Mouse (Mus musculus) erythroblast, embryonic 14.5 days (primary cell): Measurements from ENCODE around the gene Syn3. TPM values are rescaled to one million over a fixed set of nuclear protein-coding genes. Genes with fewer than 3 reads are reported as not detected.

Experiments used
- H3K27me3 ChIP-seq: 2 replicates; pipeline ENCODE4 v1.6.1; 2012; ENCODE audit warnings: inconsistent platforms; ENCODE audit not compliant: control insufficient read depth
- H3K36me3 ChIP-seq: 2 replicates; pipeline ENCODE4 v1.6.1; 2012; ENCODE audit warnings: mild to moderate bottlenecking, inconsistent platforms; ENCODE audit not compliant: control insufficient read depth
- H3K4me1 ChIP-seq: 2 replicates; pipeline ENCODE4 v1.6.1; 2012; ENCODE audit warnings: inconsistent platforms; ENCODE audit not compliant: control insufficient read depth
- H3K4me3 ChIP-seq: replicated peaks from 2 replicates; pipeline ENCODE3; 2012; ENCODE audit warnings: moderate library complexity, mild to moderate bottlenecking, inconsistent platforms
- H3K9me3 ChIP-seq: 2 replicates; pipeline ENCODE4 v1.6.1; 2012; ENCODE audit warnings: low read length, inconsistent platforms, mixed read lengths; ENCODE audit not compliant: control insufficient read depth
- GATA1 ChIP-seq: IDR thresholded peaks from 2 replicates; pipeline ENCODE4 v1.6.1; 2012; ENCODE audit warnings: low read length, inconsistent platforms, mixed read lengths
- TAL1 ChIP-seq: IDR thresholded peaks from 3 replicates; pipeline ENCODE4 v1.6.1; 2012; ENCODE audit warnings: low read length, inconsistent platforms, mixed read lengths
- polyA plus RNA-seq: library from polyadenylated mRNA; stranded (reverse); fragments of >175 nt; gene quantifications from 2 replicates; pipeline ENCODE4 v1.2.3, GENCODE M21; 2012

The Syn3 gene
- polyA plus RNA-seq, 1 experiment: not detected

- no peaks in the 10 kb centered on the region for H3K27me3 ChIP-seq
- TF ChIP-seq GATA1: no peak
- TF ChIP-seq TAL1: no peak
Measured at GRCm38 (mm10) chr10:86474176-86475154, 24.2 kb downstream of the Syn3 start.

GRCm38 (mm10) chr10:86473637-86474154 is 25.0 kb downstream of the Syn3 start:
- no peak for TF ChIP-seq GATA1
- TF ChIP-seq TAL1: no peak
- H3K27me3 ChIP-seq: no peaks in the 10 kb centered on the region
- H3K9me3 ChIP-seq: no peaks in the 10 kb centered on the region
- H3K4me3 ChIP-seq: no peak overlapping the region
- no peaks in the 10 kb centered on the region for H3K4me1 ChIP-seq
- no peaks in the 10 kb centered on the region for H3K36me3 ChIP-seq

More at GRCm38 (mm10) chr10:86474176-86475154, 24.2 kb downstream of the Syn3 start:
- no peaks in the 10 kb centered on the region for H3K4me1 ChIP-seq
- no peaks in the 10 kb centered on the region for H3K9me3 ChIP-seq
- H3K4me3 ChIP-seq: no peak overlapping the region
- H3K36me3 ChIP-seq: no peaks in the 10 kb centered on the region

- no peaks in the 10 kb centered on the region for H3K36me3 ChIP-seq
- no peaks in the 10 kb centered on the region for H3K9me3 ChIP-seq
- no peaks in the 10 kb centered on the region for H3K4me1 ChIP-seq
- no peaks in the 10 kb centered on the region for H3K27me3 ChIP-seq
- H3K4me3 ChIP-seq: no peak overlapping the region
- TF ChIP-seq GATA1: no peak
- TF ChIP-seq TAL1: no peak
Measured at GRCm38 (mm10) chr10:86468612-86469546, 29.8 kb downstream of the Syn3 start.

GRCm38 (mm10) chr10:86463538-86464199 is 35.0 kb downstream of the Syn3 start:
- no peaks in the 10 kb centered on the region for H3K4me1 ChIP-seq
- H3K27me3 ChIP-seq: no peaks in the 10 kb centered on the region
- no peaks in the 10 kb centered on the region for H3K36me3 ChIP-seq
- no peaks in the 10 kb centered on the region for H3K9me3 ChIP-seq
- no peak for TF ChIP-seq GATA1
- no peak for TF ChIP-seq TAL1
- H3K4me3 ChIP-seq: no peak overlapping the region

GRCm38 (mm10) chr10:86459643-86460042 is 39.1 kb downstream of the Syn3 start:
- no peaks in the 10 kb centered on the region for H3K9me3 ChIP-seq
- H3K4me3 ChIP-seq: no peak overlapping the region
- TF ChIP-seq TAL1 (no peak), GATA1 (no peak)
- H3K4me1 ChIP-seq: no peaks in the 10 kb centered on the region
- H3K27me3 ChIP-seq: no peaks in the 10 kb centered on the region
- no peaks in the 10 kb centered on the region for H3K36me3 ChIP-seq

GRCm38 (mm10) chr10:86457665-86458209 is 41.0 kb downstream of the Syn3 start:
- no peak for TF ChIP-seq GATA1
- no peak for TF ChIP-seq TAL1
- Histone ChIP-seq H3K9me3 (no peaks in the 10 kb centered on the region), H3K4me1 (no peaks in the 10 kb centered on the region), H3K36me3 (no peaks in the 10 kb centered on the region), H3K4me3 (no peak overlapping the region), H3K27me3 (no peaks in the 10 kb centered on the region)

- H3K27me3 ChIP-seq: no peaks in the 10 kb centered on the region
- no peaks in the 10 kb centered on the region for H3K4me1 ChIP-seq
- H3K36me3 ChIP-seq: no peaks in the 10 kb centered on the region
- no peak for TF ChIP-seq GATA1
- no peak for TF ChIP-seq TAL1
- H3K4me3 ChIP-seq: no peak overlapping the region
- no peaks in the 10 kb centered on the region for H3K9me3 ChIP-seq
Measured at GRCm38 (mm10) chr10:86457195-86457594, 41.5 kb downstream of the Syn3 start.

- Histone ChIP-seq H3K4me1 (no peaks in the 10 kb centered on the region), H3K36me3 (no peaks in the 10 kb centered on the region), H3K27me3 (no peaks in the 10 kb centered on the region), H3K9me3 (no peaks in the 10 kb centered on the region), H3K4me3 (no peak overlapping the region)
- no peak for TF ChIP-seq GATA1
- TF ChIP-seq TAL1: no peak
Measured at GRCm38 (mm10) chr10:86455296-86456055, 43.2 kb downstream of the Syn3 start.
